Mouse (Mus musculus) olfactory bulb, adult 2 months (tissue): ENCODE results near the gene Pax5. TPM values are rescaled to one million over a fixed set of nuclear protein-coding genes. Genes with fewer than 3 reads are reported as not detected.

Experiments used
- H3K27ac ChIP-seq: fragments of 200-500 bp; 2 replicates; pipeline ENCODE4 v1.5.1; 2012; ENCODE audit warnings: low read depth, low read length; ENCODE audit not compliant: insufficient read depth
- H3K4me1 ChIP-seq: fragments of 200-500 bp; 2 replicates; pipeline ENCODE4 v1.6.1; 2012; ENCODE audit warnings: low read length; ENCODE audit not compliant: control insufficient read depth, insufficient read depth
- H3K4me3 ChIP-seq: fragments of 200-500 bp; 2 replicates; pipeline ENCODE4 v1.5.1; 2012; ENCODE audit warnings: mild to moderate bottlenecking, low read depth, low read length, moderate library complexity; ENCODE audit not compliant: insufficient read depth
- CTCF ChIP-seq: fragments of 200-500 bp; IDR thresholded peaks from 2 replicates; pipeline ENCODE4 v1.5.1; 2012; ENCODE audit warnings: low read depth, mild to moderate bottlenecking, low read length, moderate library complexity; ENCODE audit not compliant: insufficient read depth
- POLR2A ChIP-seq: fragments of 200-500 bp; IDR thresholded peaks from 2 replicates; pipeline ENCODE4 v1.6.1; 2012; ENCODE audit warnings: mild to moderate bottlenecking, low read depth, low read length, moderate library complexity; ENCODE audit not compliant: insufficient read depth
- WGBS: fragments of 180-500 bp; shearing (Covaris S2); methylation state at CpG from one replicate; pipeline ENCODE4 v1.1.7; 2018; 5-methylcytosine and 5-hydroxymethylcytosine counted together
- polyA plus RNA-seq: library from polyadenylated mRNA; stranded (reverse); fragments of >200 nt; gene quantifications from 2 replicates; pipeline ENCODE4 v1.2.4, GENCODE M21; 2012; ENCODE audit warnings: low replicate concordance; ENCODE audit not compliant: missing spikeins, insufficient read depth, insufficient read length

The Pax5 gene
- polyA plus RNA-seq, 1 experiment: not detected

- Histone ChIP-seq H3K27ac (no peak overlapping the region), H3K4me1 (no peaks in the 10 kb centered on the region), H3K4me3 (no peak overlapping the region)
- 56% methylated on average over 2 of the region's 2 CpGs for WGBS
- TF ChIP-seq CTCF (no peak), POLR2A (no peak)
Measured at GRCm38 (mm10) chr4:44495836-44496235, 214.5 kb downstream of the Pax5 start.

GRCm38 (mm10) chr4:44493756-44494155 lies 216.5 kb downstream of the Pax5 start:
- Histone ChIP-seq H3K27ac (no peak overlapping the region), H3K4me1 (no peaks in the 10 kb centered on the region), H3K4me3 (no peak overlapping the region)
- TF ChIP-seq POLR2A: no peak
- TF ChIP-seq CTCF: no peak
- 79% methylated on average over 6 of the region's 6 CpGs for WGBS

- H3K27ac ChIP-seq: no peak overlapping the region
- TF ChIP-seq POLR2A: no peak
- no peak for TF ChIP-seq CTCF
- H3K4me3 ChIP-seq: no peak overlapping the region
- 72% methylated on average over 6 of the region's 6 CpGs for WGBS
- no peaks in the 10 kb centered on the region for H3K4me1 ChIP-seq
Measured at GRCm38 (mm10) chr4:44490872-44491271, 219.4 kb downstream of the Pax5 start.

- TF ChIP-seq POLR2A (no peak), CTCF (no peak)
- WGBS: 73% methylated on average over 8 of the region's 8 CpGs
- Histone ChIP-seq H3K4me1 (no peaks in the 10 kb centered on the region), H3K4me3 (no peak overlapping the region), H3K27ac (no peak overlapping the region)
Measured at GRCm38 (mm10) chr4:44488702-44489101, 221.6 kb downstream of the Pax5 start.

- Histone ChIP-seq H3K4me3 (no peak overlapping the region), H3K27ac (no peak overlapping the region), H3K4me1 (no peaks in the 10 kb centered on the region)
- WGBS: 60% methylated on average over 8 of the region's 8 CpGs
- TF ChIP-seq CTCF: no peak
- no peak for TF ChIP-seq POLR2A
Measured at GRCm38 (mm10) chr4:44488219-44488618, 222.1 kb downstream of the Pax5 start.

GRCm38 (mm10) chr4:44482851-44483250 lies 227.4 kb downstream of the Pax5 start:
- Histone ChIP-seq H3K4me3 (no peak overlapping the region), H3K27ac (no peak overlapping the region), H3K4me1 (peaks cover 8% of the 10 kb centered on the region)
- TF ChIP-seq POLR2A (no peak), CTCF (no peak)
- WGBS: 95% methylated on average over 9 of the region's 9 CpGs

- no peak overlapping the region for H3K4me3 ChIP-seq
- WGBS: 87% methylated on average over 1 of the region's 1 CpGs
- TF ChIP-seq POLR2A (no peak), CTCF (no peak)
- H3K4me1 ChIP-seq: peaks cover 8% of the 10 kb centered on the region
- no peak overlapping the region for H3K27ac ChIP-seq
Measured at GRCm38 (mm10) chr4:44479755-44480154, 230.5 kb downstream of the Pax5 start.

Other genes with a start within 250 kb of the Pax5 start
- gene Zcchc7, start 45.4 kb upstream of the Pax5 start, polyA plus RNA-seq: not detected in 2 replicates